Mouse (Mus musculus): ENCODE measurements around the gene Iqcf1. TPM values are rescaled to one million over a fixed set of nuclear protein-coding genes. Genes with fewer than 3 reads are reported as not detected.

Gene Iqcf1
- polyA plus RNA-seq, 1 experiment, result not detected

DNA sequence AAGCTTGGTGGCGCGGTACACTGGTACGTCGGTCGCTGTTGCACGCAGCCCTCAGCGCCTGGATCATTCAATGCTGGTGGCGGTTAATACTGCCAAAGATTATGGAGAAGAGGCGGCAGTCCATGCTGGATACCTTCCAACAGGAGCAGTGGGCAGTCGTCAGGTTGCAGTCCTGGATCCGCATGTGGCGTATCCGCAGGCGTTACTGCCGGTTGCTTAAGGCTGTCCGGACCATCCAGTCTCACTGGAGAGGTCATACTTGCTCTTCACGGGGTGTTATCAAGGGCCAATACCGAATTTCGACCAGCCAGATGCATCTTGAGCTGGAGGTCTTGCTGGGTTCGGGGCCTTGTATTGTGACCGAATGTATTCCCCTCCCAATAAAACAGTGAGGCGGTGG lies 2.1 kb downstream of the Iqcf1 start:
- Histone ChIP-seq H3K4me1 (ENCODE audit: control insufficient read depth, insufficient read depth, low read length) (no peaks in the 10 kb centered on the region), H3K27ac (ENCODE audit: insufficient read depth, low read length) (no peak overlapping the region), H3K4me3 (ENCODE audit: insufficient read depth, low read length) (no peak overlapping the region)
- TF ChIP-seq CTCF (IDR thresholded peaks at IDR 0.05; ENCODE audit: extremely low read depth, insufficient read depth, low read length) (no peak), POLR2A (IDR thresholded peaks at IDR 0.05; ENCODE audit: extremely low read depth, insufficient read depth, low read length) (no peak)

GRCm38 (mm10) chr9:106504246-106504645 lies 4.5 kb downstream of the Iqcf1 start:
- Histone ChIP-seq H3K4me1 (ENCODE audit: control insufficient read depth, insufficient read depth, low read length) (no peaks in the 10 kb centered on the region), H3K27ac (ENCODE audit: insufficient read depth, low read length) (no peak overlapping the region), H3K4me3 (ENCODE audit: insufficient read depth, low read length) (no peak overlapping the region)
- no peak for TF ChIP-seq CTCF (IDR thresholded peaks at IDR 0.05; ENCODE audit: extremely low read depth, insufficient read depth, low read length)
- no peak for TF ChIP-seq POLR2A (IDR thresholded peaks at IDR 0.05; ENCODE audit: extremely low read depth, insufficient read depth, low read length)

- Histone ChIP-seq H3K27ac (ENCODE audit: insufficient read depth, low read length) (no peak overlapping the region), H3K4me1 (ENCODE audit: control insufficient read depth, insufficient read depth, low read length) (peaks cover 2% of the 10 kb centered on the region; the same call in 1 of the 2 replicates), H3K4me3 (ENCODE audit: insufficient read depth, low read length) (no peak overlapping the region)
- TF ChIP-seq POLR2A (IDR thresholded peaks at IDR 0.05; ENCODE audit: extremely low read depth, insufficient read depth, low read length) (no peak), CTCF (IDR thresholded peaks at IDR 0.05; ENCODE audit: extremely low read depth, insufficient read depth, low read length) (no peak)
Observed at GRCm38 (mm10) chr9:106509356-106509755, 9.6 kb downstream of the Iqcf1 start.

- H3K4me3 ChIP-seq (ENCODE audit: insufficient read depth, low read length), result no peak overlapping the region
- H3K4me1 ChIP-seq (ENCODE audit: control insufficient read depth, insufficient read depth, low read length), result peaks cover 2% of the 10 kb centered on the region; the same call in 1 of the 2 replicates
- no peak for TF ChIP-seq POLR2A (IDR thresholded peaks at IDR 0.05; ENCODE audit: extremely low read depth, insufficient read depth, low read length)
- no peak for TF ChIP-seq CTCF (IDR thresholded peaks at IDR 0.05; ENCODE audit: extremely low read depth, insufficient read depth, low read length)
- H3K27ac ChIP-seq (ENCODE audit: insufficient read depth, low read length), result no peak overlapping the region
Observed at GRCm38 (mm10) chr9:106512729-106513450, 13.1 kb downstream of the Iqcf1 start.

DNA sequence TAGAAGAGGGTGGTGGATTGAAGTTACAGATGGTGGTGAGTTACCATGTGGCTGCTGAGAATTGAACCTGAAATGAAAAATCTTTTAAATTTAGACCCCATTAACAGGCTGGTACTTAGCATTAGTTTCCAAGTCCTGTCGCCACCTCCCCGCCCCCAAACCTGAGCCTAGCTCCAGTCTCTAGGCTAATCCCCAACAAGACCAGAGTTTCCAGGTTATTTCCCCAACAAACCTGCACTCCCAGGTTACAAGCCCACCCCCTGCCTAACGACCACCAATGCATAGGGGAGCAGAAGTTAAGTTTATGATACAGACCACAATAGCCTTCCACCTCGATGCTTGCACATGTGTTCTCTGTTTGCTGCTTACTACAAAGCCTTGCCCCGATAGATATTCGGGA lies 13.8 kb downstream of the Iqcf1 start:
- TF ChIP-seq POLR2A (IDR thresholded peaks at IDR 0.05; ENCODE audit: extremely low read depth, insufficient read depth, low read length) (no peak), CTCF (IDR thresholded peaks at IDR 0.05; ENCODE audit: extremely low read depth, insufficient read depth, low read length) (no peak)
- Histone ChIP-seq H3K27ac (ENCODE audit: insufficient read depth, low read length) (no peak overlapping the region), H3K4me1 (ENCODE audit: control insufficient read depth, insufficient read depth, low read length) (peaks cover 2% of the 10 kb centered on the region; the same call in 1 of the 2 replicates), H3K4me3 (ENCODE audit: insufficient read depth, low read length) (no peak overlapping the region)

DNA sequence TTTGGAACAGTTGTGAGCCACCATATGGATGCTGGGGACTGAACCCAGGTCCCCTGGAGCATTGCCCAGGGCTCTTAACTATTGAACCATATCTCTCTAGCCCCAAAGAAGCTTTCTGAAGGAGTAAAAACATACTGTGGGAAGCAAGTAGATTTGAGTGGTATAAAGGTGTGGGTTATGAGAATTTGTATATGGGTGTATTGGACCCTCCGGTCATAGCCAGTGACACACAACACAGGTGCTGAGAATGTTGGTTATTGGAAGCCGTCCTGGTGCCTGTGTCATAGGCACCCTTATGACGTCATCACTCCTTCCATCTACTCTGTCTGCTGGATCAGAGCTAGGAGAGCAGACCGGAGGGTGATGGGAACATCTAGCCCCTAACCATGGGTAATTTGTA lies 14.5 kb downstream of the Iqcf1 start, which contains the start of gene Iqcf5:
Gene Iqcf5, plus strand, starts transcription at position 301 of the 400 bp plus-strand sequence.
- Histone ChIP-seq H3K4me3 (ENCODE audit: insufficient read depth, low read length) (no peak within 1 kb of the TSS), H3K4me1 (ENCODE audit: control insufficient read depth, insufficient read depth, low read length) (peaks cover 2% of the 10 kb centered on the region; the same call in 1 of the 2 replicates), H3K27ac (ENCODE audit: insufficient read depth, low read length) (no peak within 1 kb of the TSS)
- no peak for TF ChIP-seq CTCF (IDR thresholded peaks at IDR 0.05; ENCODE audit: extremely low read depth, insufficient read depth, low read length)
- no peak for TF ChIP-seq POLR2A (IDR thresholded peaks at IDR 0.05; ENCODE audit: extremely low read depth, insufficient read depth, low read length)

DNA sequence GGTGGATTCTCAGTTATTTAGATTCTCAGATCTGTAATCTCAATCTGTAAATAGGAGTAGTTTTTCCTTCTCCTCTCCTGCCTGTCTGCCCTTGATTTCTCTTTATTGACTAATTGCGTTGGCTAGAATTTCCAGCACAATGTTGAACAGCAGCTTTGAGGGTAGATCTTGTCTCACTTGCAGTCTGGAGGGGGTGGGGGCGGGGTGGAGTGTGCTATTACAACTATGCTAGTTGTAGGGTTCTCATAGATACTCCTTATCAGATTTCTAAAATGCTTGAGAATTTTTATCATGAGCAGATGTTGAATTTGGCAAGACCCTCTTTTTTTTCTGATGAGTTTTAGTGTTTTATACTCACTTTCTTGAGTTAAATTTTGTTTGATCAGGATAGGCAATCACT lies 19.7 kb downstream of the Iqcf1 start:
- TF ChIP-seq CTCF (IDR thresholded peaks at IDR 0.05; ENCODE audit: extremely low read depth, insufficient read depth, low read length) (no peak), POLR2A (IDR thresholded peaks at IDR 0.05; ENCODE audit: extremely low read depth, insufficient read depth, low read length) (no peak)
- Histone ChIP-seq H3K4me1 (ENCODE audit: control insufficient read depth, insufficient read depth, low read length) (no peaks in the 10 kb centered on the region), H3K4me3 (ENCODE audit: insufficient read depth, low read length) (no peak overlapping the region), H3K27ac (ENCODE audit: insufficient read depth, low read length) (no peak overlapping the region)

GRCm38 (mm10) chr9:106519909-106520308 lies 20.1 kb downstream of the Iqcf1 start:
- Histone ChIP-seq H3K4me3 (ENCODE audit: insufficient read depth, low read length) (no peak overlapping the region), H3K27ac (ENCODE audit: insufficient read depth, low read length) (no peak overlapping the region), H3K4me1 (ENCODE audit: control insufficient read depth, insufficient read depth, low read length) (no peaks in the 10 kb centered on the region)
- TF ChIP-seq POLR2A (IDR thresholded peaks at IDR 0.05; ENCODE audit: extremely low read depth, insufficient read depth, low read length) (no peak), CTCF (IDR thresholded peaks at IDR 0.05; ENCODE audit: extremely low read depth, insufficient read depth, low read length) (no peak)

- TF ChIP-seq POLR2A (IDR thresholded peaks at IDR 0.05; ENCODE audit: extremely low read depth, insufficient read depth, low read length), result no peak
- TF ChIP-seq CTCF (IDR thresholded peaks at IDR 0.05; ENCODE audit: extremely low read depth, insufficient read depth, low read length), result peak; percentile 98
- H3K4me1 ChIP-seq (ENCODE audit: control insufficient read depth, insufficient read depth, low read length), result no peaks in the 10 kb centered on the region
- no peak overlapping the region for H3K27ac ChIP-seq (ENCODE audit: insufficient read depth, low read length)
- H3K4me3 ChIP-seq (ENCODE audit: insufficient read depth, low read length), result no peak overlapping the region
Observed at GRCm38 (mm10) chr9:106531833-106532232, 32.1 kb downstream of the Iqcf1 start.

- TF ChIP-seq POLR2A (IDR thresholded peaks at IDR 0.05; ENCODE audit: extremely low read depth, insufficient read depth, low read length) (no peak), CTCF (IDR thresholded peaks at IDR 0.05; ENCODE audit: extremely low read depth, insufficient read depth, low read length) (no peak)
Observed at GRCm38 (mm10) chr9:106534296-106534695, 34.5 kb downstream of the Iqcf1 start.

More at GRCm38 (mm10) chr9:106534296-106534695, 34.5 kb downstream of the Iqcf1 start:
- Histone ChIP-seq H3K4me1 (ENCODE audit: control insufficient read depth, insufficient read depth, low read length) (no peaks in the 10 kb centered on the region), H3K27ac (ENCODE audit: insufficient read depth, low read length) (no peak overlapping the region), H3K4me3 (ENCODE audit: insufficient read depth, low read length) (no peak overlapping the region)
